Mouse (Mus musculus) midbrain, embryonic 12.5 days (tissue): ENCODE data around the gene Pax1. TPM values are rescaled to one million over a fixed set of nuclear protein-coding genes. Genes with fewer than 3 reads are reported as not detected.

Experiments used
- ATAC-seq: fragments of 200-750 bp; cut with Nextera tagmentation; 2 replicates; pipeline ENCODE4 v1.8.0; 2017; ENCODE audit warnings: low read depth, moderate TSS enrichment, moderate library complexity; ENCODE audit not compliant: low FRiP score
- H3K27ac ChIP-seq: fragments of 300-500 bp; sonication (generic); replicated peaks from 2 replicates; pipeline ENCODE4 v1.5.1; 2016; ENCODE audit warnings: mild to moderate bottlenecking
- H3K27me3 ChIP-seq: fragments of 300-500 bp; sonication (generic); 2 replicates; pipeline ENCODE4 v1.6.1; 2016; ENCODE audit warnings: mild to moderate bottlenecking
- H3K36me3 ChIP-seq: fragments of 300-500 bp; sonication (generic); 2 replicates; pipeline ENCODE4 v1.6.1; 2016
- H3K4me1 ChIP-seq: fragments of 300-500 bp; sonication (generic); 2 replicates; pipeline ENCODE4 v1.6.1; 2016
- H3K4me2 ChIP-seq: fragments of 300-500 bp; sonication (generic); replicated peaks from 2 replicates; pipeline ENCODE4 v1.6.1; 2016; ENCODE audit warnings: mild to moderate bottlenecking, moderate library complexity
- H3K4me3 ChIP-seq: fragments of 300-500 bp; sonication (generic); 2 replicates; pipeline ENCODE4 v1.5.1; 2016; ENCODE audit warnings: mild to moderate bottlenecking
- H3K9ac ChIP-seq: fragments of 300-500 bp; sonication (generic); replicated peaks from 2 replicates; pipeline ENCODE4 v1.6.1; 2016; ENCODE audit warnings: mild to moderate bottlenecking, moderate library complexity
- H3K9me3 ChIP-seq: fragments of 300-500 bp; sonication (generic); 2 replicates; pipeline ENCODE4 v1.6.1; 2016; ENCODE audit warnings: mild to moderate bottlenecking
- WGBS: fragments of 180-500 bp; shearing (Covaris S2); methylation state at CpG from one replicate; pipeline ENCODE4 v1.1.7; 2016; 5-methylcytosine and 5-hydroxymethylcytosine counted together
- polyA plus RNA-seq: library from polyadenylated mRNA; unstranded; fragments of >200 nt; fragmentation: Nextera tagmentation; extraction: Ambion mirVana; gene quantifications from 2 replicates; pipeline ENCODE4 v1.2.1, GENCODE M21; 2016

Gene Pax1
- polyA plus RNA-seq = 0.69 and 0.70 TPM in 2 replicates

GRCm38 (mm10) chr2:147361581-147361980, at the start of gene Pax1:
Gene Pax1 (plus strand): TSS chr2:147361925.
- no peaks in the 10 kb centered on the region for H3K9me3 ChIP-seq
- ATAC-seq = no peak
- no peak within 1 kb of the TSS for H3K4me2 ChIP-seq
- H3K9ac ChIP-seq = no peak within 1 kb of the TSS
- no peaks in the 10 kb centered on the region for H3K36me3 ChIP-seq
- H3K4me3 ChIP-seq = no peak within 1 kb of the TSS
- peaks cover 10% of the 10 kb centered on the region; the same call in 1 of the 2 replicates for H3K4me1 ChIP-seq
- H3K27ac ChIP-seq = no peak within 1 kb of the TSS
- H3K27me3 ChIP-seq = peaks cover 95% of the 10 kb centered on the region
- WGBS = under 1% methylated on average over 18 of the region's 18 CpGs

- Histone ChIP-seq H3K9ac (no peak overlapping the region), H3K27me3 (peaks cover 25% of the 10 kb centered on the region; the same call in 1 of the 2 replicates), H3K4me2 (no peak overlapping the region), H3K27ac (no peak overlapping the region), H3K36me3 (no peaks in the 10 kb centered on the region), H3K9me3 (no peaks in the 10 kb centered on the region), H3K4me1 (no peaks in the 10 kb centered on the region), H3K4me3 (no peak overlapping the region)
- ATAC-seq = no peak
- 13% methylated on average over 9 of the region's 9 CpGs for WGBS
These were observed 40.7 kb upstream of the Pax1 start for GRCm38 (mm10) chr2:147321036-147321435.

- H3K9ac ChIP-seq = no peak overlapping the region
- H3K9me3 ChIP-seq = no peaks in the 10 kb centered on the region
- no peak overlapping the region for H3K27ac ChIP-seq
- H3K27me3 ChIP-seq = peaks cover 16% of the 10 kb centered on the region; the same call in 1 of the 2 replicates
- WGBS = 75% methylated on average over 2 of the region's 2 CpGs
- H3K36me3 ChIP-seq = no peaks in the 10 kb centered on the region
- H3K4me3 ChIP-seq = no peak overlapping the region
- no peaks in the 10 kb centered on the region for H3K4me1 ChIP-seq
- ATAC-seq = no peak
- no peak overlapping the region for H3K4me2 ChIP-seq
These were observed 36.5 kb upstream of the Pax1 start for GRCm38 (mm10) chr2:147325178-147325577.

- Histone ChIP-seq H3K9me3 (no peaks in the 10 kb centered on the region), H3K4me1 (no peaks in the 10 kb centered on the region), H3K27ac (no peak overlapping the region), H3K36me3 (no peaks in the 10 kb centered on the region), H3K4me3 (no peak overlapping the region), H3K4me2 (no peak overlapping the region), H3K9ac (no peak overlapping the region), H3K27me3 (no peaks in the 10 kb centered on the region)
- WGBS = 81% methylated on average over 2 of the region's 2 CpGs
- no peak for ATAC-seq
These were observed 29.0 kb upstream of the Pax1 start for GRCm38 (mm10) chr2:147332731-147333130.

GRCm38 (mm10) chr2:147338729-147339128, 23.0 kb upstream of the Pax1 start:
- Histone ChIP-seq H3K4me3 (no peak overlapping the region), H3K4me1 (no peaks in the 10 kb centered on the region), H3K36me3 (no peaks in the 10 kb centered on the region), H3K4me2 (no peak overlapping the region), H3K27ac (no peak overlapping the region), H3K9me3 (no peaks in the 10 kb centered on the region), H3K27me3 (no peaks in the 10 kb centered on the region; the same call in 1 of the 2 replicates), H3K9ac (no peak overlapping the region)
- no peak for ATAC-seq
- WGBS = 79% methylated on average over 15 of the region's 15 CpGs

GRCm38 (mm10) chr2:147339796-147340195, 21.9 kb upstream of the Pax1 start:
- Histone ChIP-seq H3K27me3 (no peaks in the 10 kb centered on the region; the same call in 1 of the 2 replicates), H3K4me2 (no peak overlapping the region), H3K4me1 (no peaks in the 10 kb centered on the region), H3K9me3 (no peaks in the 10 kb centered on the region), H3K4me3 (no peak overlapping the region), H3K27ac (no peak overlapping the region), H3K9ac (no peak overlapping the region), H3K36me3 (no peaks in the 10 kb centered on the region)
- ATAC-seq = no peak
- 78% methylated on average over 4 of the region's 4 CpGs for WGBS

GRCm38 (mm10) chr2:147342198-147342597, 19.5 kb upstream of the Pax1 start:
- Histone ChIP-seq H3K4me3 (no peak overlapping the region), H3K27me3 (no peaks in the 10 kb centered on the region; the same call in none of the 2 replicates), H3K27ac (no peak overlapping the region), H3K4me2 (no peak overlapping the region), H3K4me1 (no peaks in the 10 kb centered on the region), H3K9ac (no peak overlapping the region), H3K36me3 (no peaks in the 10 kb centered on the region), H3K9me3 (no peaks in the 10 kb centered on the region)
- ATAC-seq = no peak
- 18% methylated on average over 2 of the region's 2 CpGs for WGBS

- Histone ChIP-seq H3K4me2 (no peak overlapping the region), H3K9me3 (no peaks in the 10 kb centered on the region), H3K27ac (no peak overlapping the region), H3K36me3 (no peaks in the 10 kb centered on the region), H3K4me3 (no peak overlapping the region), H3K27me3 (peaks cover 95% of the 10 kb centered on the region), H3K9ac (no peak overlapping the region), H3K4me1 (no peaks in the 10 kb centered on the region)
- WGBS = 2% methylated on average over 4 of the region's 4 CpGs
- no peak for ATAC-seq
These were observed 2.0 kb upstream of the Pax1 start for GRCm38 (mm10) chr2:147359716-147360115.

GRCm38 (mm10) chr2:147360401-147360800, 1.3 kb upstream of the Pax1 start:
- H3K27ac ChIP-seq = no peak overlapping the region
- no peak for ATAC-seq
- no peak overlapping the region for H3K4me2 ChIP-seq
- H3K9ac ChIP-seq = no peak overlapping the region
- peaks cover 6% of the 10 kb centered on the region; the same call in 1 of the 2 replicates for H3K4me1 ChIP-seq
- no peak overlapping the region for H3K4me3 ChIP-seq
- no peaks in the 10 kb centered on the region for H3K9me3 ChIP-seq
- peaks cover 95% of the 10 kb centered on the region for H3K27me3 ChIP-seq
- 4% methylated on average over 7 of the region's 7 CpGs for WGBS
- no peaks in the 10 kb centered on the region for H3K36me3 ChIP-seq

GRCm38 (mm10) chr2:147360856-147361255, 869 bp upstream of the Pax1 start:
- H3K9me3 ChIP-seq = no peaks in the 10 kb centered on the region
- no peaks in the 10 kb centered on the region for H3K36me3 ChIP-seq
- no peak overlapping the region for H3K9ac ChIP-seq
- no peak overlapping the region for H3K4me3 ChIP-seq
- H3K27me3 ChIP-seq = peaks cover 95% of the 10 kb centered on the region
- H3K4me2 ChIP-seq = no peak overlapping the region
- ATAC-seq = no peak
- H3K27ac ChIP-seq = no peak overlapping the region
- peaks cover 10% of the 10 kb centered on the region; the same call in 1 of the 2 replicates for H3K4me1 ChIP-seq
- 3% methylated on average over 5 of the region's 5 CpGs for WGBS

- peak; percentile 55; the same call in 1 of the 2 replicates for ATAC-seq
- H3K36me3 ChIP-seq = no peaks in the 10 kb centered on the region
- WGBS = under 1% methylated on average over 18 of the region's 18 CpGs
- no peak overlapping the region for H3K4me2 ChIP-seq
- peaks cover 96% of the 10 kb centered on the region for H3K27me3 ChIP-seq
- H3K4me3 ChIP-seq = no peak overlapping the region
- no peak overlapping the region for H3K27ac ChIP-seq
- no peak overlapping the region for H3K9ac ChIP-seq
- no peaks in the 10 kb centered on the region for H3K9me3 ChIP-seq
- peaks cover 10% of the 10 kb centered on the region; the same call in 1 of the 2 replicates for H3K4me1 ChIP-seq
These were observed 591 bp downstream of the Pax1 start for GRCm38 (mm10) chr2:147362316-147362715.

- no peak for ATAC-seq
- no peaks in the 10 kb centered on the region for H3K36me3 ChIP-seq
- H3K9me3 ChIP-seq = no peaks in the 10 kb centered on the region
- peaks cover 10% of the 10 kb centered on the region; the same call in 1 of the 2 replicates for H3K4me1 ChIP-seq
- H3K4me2 ChIP-seq = no peak overlapping the region
- no peak overlapping the region for H3K4me3 ChIP-seq
- no peak overlapping the region for H3K9ac ChIP-seq
- 1% methylated on average over 6 of the region's 6 CpGs for WGBS
- H3K27ac ChIP-seq = no peak overlapping the region
- peaks cover 98% of the 10 kb centered on the region for H3K27me3 ChIP-seq
These were observed 1.8 kb downstream of the Pax1 start for GRCm38 (mm10) chr2:147363401-147364130.
